Mouse (Mus musculus) heart, adult 10 weeks (tissue): Measurements from ENCODE around the gene Gabrr2. TPM values are rescaled to one million over a fixed set of nuclear protein-coding genes. Genes with fewer than 3 reads are reported as not detected.

ENCODE experiments used
- polyA plus RNA-seq: library from polyadenylated mRNA; stranded (reverse); fragments of 350-450 nt; fragmentation: Illumina TruSeq; extraction: RNeasy Lipid Tissue Mini Kit (QIAGEN cat#74804); gene quantifications from one replicate; pipeline ENCODE4 v1.2.3, GENCODE M21; 2014; ENCODE audit warnings: low read depth, low replicate concordance

The Gabrr2 gene
- 2.9 TPM for polyA plus RNA-seq

DNA sequence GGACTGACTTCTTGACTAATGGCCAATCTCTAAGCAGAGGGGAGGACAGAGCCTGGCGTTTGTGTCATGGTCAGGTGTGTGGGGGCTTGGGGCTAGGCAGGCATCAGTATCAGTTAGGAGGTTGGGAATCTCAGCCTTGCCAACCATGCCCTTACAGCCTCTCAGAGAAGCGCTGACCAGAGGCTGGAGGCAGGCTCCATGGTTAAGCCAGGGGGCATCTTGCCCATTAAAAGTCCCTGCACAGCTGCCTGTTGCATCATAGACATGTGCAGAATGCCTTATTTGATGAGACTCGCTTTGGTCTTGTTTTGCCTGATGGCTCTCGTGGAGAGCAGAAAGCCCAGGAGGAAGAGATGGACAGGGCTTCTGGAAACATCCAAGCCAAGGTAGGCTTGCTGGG, at the start of gene Gabrr2:
Gene Gabrr2 (plus strand): TSS at position 19 of the 400 bp plus-strand sequence.

DNA sequence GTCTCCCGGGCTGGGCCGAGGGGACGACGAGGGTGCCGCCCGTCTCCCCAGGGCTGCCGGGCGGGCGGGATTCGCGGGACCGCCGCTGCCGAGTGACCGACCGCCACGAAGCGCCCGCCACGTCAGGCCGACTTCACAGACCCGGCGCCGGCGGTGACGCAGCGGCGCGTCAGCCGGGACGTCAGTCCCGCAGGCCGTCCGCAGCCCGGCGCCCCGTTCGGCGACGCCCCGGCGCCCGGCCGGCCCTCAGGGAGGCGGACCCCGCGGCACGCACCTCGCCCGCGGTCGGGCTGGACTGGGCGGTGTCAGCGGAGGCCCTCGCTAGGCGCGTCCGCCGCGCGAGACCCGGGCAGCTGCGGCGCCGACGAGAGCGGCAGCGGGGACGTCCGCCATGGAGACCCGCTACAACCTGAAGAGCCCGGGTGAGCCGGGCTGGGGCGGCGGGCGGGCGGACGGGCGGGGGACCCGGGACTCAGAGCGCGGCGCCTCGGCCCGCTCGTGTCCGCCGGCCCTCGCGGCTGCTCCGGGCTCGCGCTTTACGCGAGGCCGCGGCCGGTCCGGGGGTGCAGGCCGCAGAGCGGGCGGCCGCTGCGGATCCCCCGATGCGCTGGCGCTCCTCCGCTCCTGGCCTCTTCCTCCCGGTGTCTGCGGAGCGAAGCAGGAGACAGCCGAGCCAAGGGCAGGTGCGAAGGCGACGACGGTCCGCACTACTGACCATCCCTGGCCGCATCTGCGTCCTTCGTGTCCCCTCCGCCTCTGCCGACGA, 31.4 kb upstream of the Gabrr2 start, which contains the start of gene Ube2j1:
Gene Ube2j1 (plus strand): TSS at position 222 of the 766 bp plus-strand sequence.

DNA sequence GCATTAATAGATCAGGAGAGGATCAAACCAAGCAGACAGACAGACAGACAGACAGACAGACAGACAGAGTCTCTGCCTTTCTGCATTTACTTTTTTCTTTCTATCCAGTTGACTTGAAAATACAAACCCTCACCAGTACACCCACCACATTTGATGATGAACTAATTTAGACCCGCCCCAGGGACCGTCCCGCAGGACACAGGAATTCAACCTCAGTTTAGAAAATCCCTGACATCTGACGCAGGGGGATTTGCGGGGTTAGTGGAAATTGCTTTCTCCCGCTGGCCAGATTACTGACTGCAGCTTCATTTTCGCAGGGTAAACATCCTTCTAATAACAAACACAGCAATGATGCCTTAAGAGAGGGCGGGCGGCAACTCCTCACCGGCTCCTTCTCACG, 69.4 kb downstream of the Gabrr2 start, which contains the start of gene Gabrr1:
Gene Gabrr1 (plus strand): TSS at position 301 of the 400 bp plus-strand sequence.

Other genes with a start within 250 kb of the Gabrr2 start
- gene Ankrd6, start 112.2 kb upstream of the Gabrr2 start, polyA plus RNA-seq: 1.9 TPM
- gene Rragd, start 80.0 kb upstream of the Gabrr2 start, polyA plus RNA-seq: 68.3 TPM
- 24.7 TPM for gene Ube2j1, start 31.6 kb upstream of the Gabrr2 start, polyA plus RNA-seq
- not detected for gene Gabrr1, start 69.5 kb downstream of the Gabrr2 start, polyA plus RNA-seq
- 30.3 TPM for gene Pm20d2, start 126.7 kb downstream of the Gabrr2 start, polyA plus RNA-seq
- gene Srsf12, start 146.0 kb downstream of the Gabrr2 start, polyA plus RNA-seq: not detected
- gene Pnrc1, start 227.2 kb downstream of the Gabrr2 start, polyA plus RNA-seq: 96.1 TPM
- 9.0 TPM for gene Rngtt, start 247.3 kb downstream of the Gabrr2 start, polyA plus RNA-seq